Mouse (Mus musculus) erythroblast, embryonic 14.5 days (primary cell): ENCODE data around the gene Cacng1.

ENCODE experiments used
- GATA1 ChIP-seq: IDR thresholded peaks from 2 replicates; pipeline ENCODE4 v1.6.1; 2012; ENCODE audit warnings: low read length, inconsistent platforms, mixed read lengths
- TAL1 ChIP-seq: IDR thresholded peaks from 3 replicates; pipeline ENCODE4 v1.6.1; 2012; ENCODE audit warnings: low read length, inconsistent platforms, mixed read lengths

DNA sequence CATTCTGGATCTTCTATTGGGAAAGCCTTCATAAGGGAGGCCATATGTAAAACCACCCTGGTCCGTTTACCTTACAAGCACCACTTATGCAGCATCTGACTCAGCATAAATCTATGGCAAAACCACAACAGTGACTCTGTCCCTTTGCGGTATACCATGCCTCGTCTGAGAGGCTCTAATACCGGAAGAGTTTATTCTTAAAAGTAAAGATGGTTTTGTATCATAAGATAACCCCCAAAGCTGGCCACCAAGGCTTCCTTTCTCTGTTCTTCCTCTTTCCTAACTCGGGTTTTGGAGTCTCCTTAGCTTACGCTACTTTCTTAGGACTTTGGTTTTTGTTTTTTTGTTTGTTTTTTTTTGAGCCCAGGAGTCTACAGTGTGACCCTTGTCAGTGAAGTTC lies 23.0 kb downstream of the Cacng1 start:
- TF ChIP-seq TAL1, result no peak
- no peak for TF ChIP-seq GATA1
